Mouse (Mus musculus) myocyte (in vitro differentiated cells): ENCODE measurements at regions not wholly inside any gene's neighbourhood (a gene's known extent, or its start where the extent isn't known, plus 50 kb on each side); places are given as distances from the start of the nearest gene placed in this dataset.

Experiments used
- H3K27me3 ChIP-seq: one replicate; pipeline ENCODE4 v1.6.1; 2011; ENCODE audit not compliant: control insufficient read depth, insufficient read depth, insufficient read length
- H3K36me3 ChIP-seq: one replicate; pipeline ENCODE4 v1.6.1; 2011; ENCODE audit not compliant: control insufficient read depth, insufficient read depth
- H3K4me2 ChIP-seq: one replicate; pipeline ENCODE4 v1.6.1; 2011; ENCODE audit warnings: low read depth, control low read depth
- H3K4me3 ChIP-seq: one replicate; pipeline ENCODE4 v1.5.1; 2011; ENCODE audit warnings: mild to moderate bottlenecking, control low read depth, moderate library complexity
- H3K79me2 ChIP-seq: one replicate; pipeline ENCODE4 v1.6.1; 2011; ENCODE audit not compliant: control insufficient read depth, insufficient read depth
- H3ac ChIP-seq: one replicate; pipeline ENCODE4 v1.6.1; 2011; ENCODE audit not compliant: control insufficient read depth, insufficient read length
- CEBPB ChIP-seq: IDR thresholded peaks from 2 replicates; pipeline ENCODE4 v1.6.1; 2011; ENCODE audit warnings: mild to moderate bottlenecking, moderate library complexity; ENCODE audit not compliant: poor library complexity, insufficient read depth, severe bottlenecking
- E2F4 ChIP-seq: IDR thresholded peaks from one replicate; pipeline ENCODE4 v1.6.1; 2011; ENCODE audit warnings: mild to moderate bottlenecking, control low read depth, moderate library complexity; ENCODE audit not compliant: insufficient read depth
- MAX ChIP-seq: IDR thresholded peaks from one replicate; pipeline ENCODE4 v1.6.1; 2011; ENCODE audit warnings: low read depth, mild to moderate bottlenecking, control low read depth
- MYOD1 ChIP-seq, 3 experiments: IDR thresholded peaks; one replicate each; pipeline ENCODE4 v1.6.1; 2011; ENCODE audit warnings: control low read depth in 2 of 3, low read depth in 2 of 3, mild to moderate bottlenecking in 2 of 3, moderate library complexity in 1 of 3; ENCODE audit not compliant: insufficient read length in 2 of 3, control insufficient read depth in 1 of 3
- MYOG ChIP-seq, 3 experiments: IDR thresholded peaks; one replicate each; pipeline ENCODE4 v1.6.1; 2011; ENCODE audit warnings: control low read depth in 2 of 3, low read depth in 2 of 3, mild to moderate bottlenecking in 2 of 3; ENCODE audit not compliant: insufficient read length in 2 of 3, control insufficient read depth in 1 of 3, insufficient read depth in 1 of 3
- POLR2A ChIP-seq: IDR thresholded peaks from one replicate; pipeline ENCODE4 v1.6.1; 2011; ENCODE audit warnings: low read depth, mild to moderate bottlenecking, control low read depth, moderate library complexity; ENCODE audit not compliant: insufficient read length
- POLR2AphosphoS2 ChIP-seq: IDR thresholded peaks from one replicate; pipeline ENCODE4 v1.6.1; 2011; ENCODE audit warnings: low read depth, control low read depth; ENCODE audit not compliant: insufficient read length
- REST ChIP-seq: IDR thresholded peaks from one replicate; pipeline ENCODE4 v1.6.1; 2011; ENCODE audit warnings: mild to moderate bottlenecking, control low read depth, moderate library complexity; ENCODE audit not compliant: insufficient read depth, insufficient read length
- SRF ChIP-seq: IDR thresholded peaks from one replicate; pipeline ENCODE4 v1.6.1; 2011; ENCODE audit warnings: low read depth; ENCODE audit not compliant: control insufficient read depth, insufficient read length
- TCF12 ChIP-seq: IDR thresholded peaks from one replicate; pipeline ENCODE4 v1.6.1; 2011; ENCODE audit warnings: mild to moderate bottlenecking, control low read depth; ENCODE audit not compliant: poor library complexity, insufficient read depth, severe bottlenecking
- TCF3 ChIP-seq: IDR thresholded peaks from one replicate; pipeline ENCODE4 v1.6.1; 2011; ENCODE audit warnings: low read depth, control low read depth; ENCODE audit not compliant: insufficient read length
- USF1 ChIP-seq: IDR thresholded peaks from one replicate; pipeline ENCODE4 v1.6.1; 2011; ENCODE audit warnings: low read depth, mild to moderate bottlenecking, control low read depth, moderate library complexity

- Histone ChIP-seq H3K4me2 (no peak overlapping the region), H3K4me3 (no peak overlapping the region), H3K27me3 (no peaks in the 10 kb centered on the region), H3K36me3 (no peaks in the 10 kb centered on the region), H3K79me2 (no peaks in the 10 kb centered on the region), H3ac (no peak overlapping the region)
- no peak for TF ChIP-seq TCF12
These were observed 242.7 kb upstream of the Paip1 start for GRCm38 (mm10) chr13:119185567-119186143.

- H3K27me3 ChIP-seq = no peaks in the 10 kb centered on the region
- no peak overlapping the region for H3ac ChIP-seq
- TF ChIP-seq E2F4 (no peak), POLR2A (no peak), USF1 (no peak), MYOG (IDR thresholded peaks at IDR 0.05; ENCODE audit: control insufficient read depth in 1 of 3, insufficient read depth in 1 of 3, insufficient read length in 2 of 3, low read depth in 2 of 3) (no peak), MAX (no peak), TCF3 (no peak), REST (no peak), CEBPB (no peak)
- H3K4me2 ChIP-seq = no peak overlapping the region
- no peak overlapping the region for H3K4me3 ChIP-seq
- H3K79me2 ChIP-seq = no peaks in the 10 kb centered on the region
- no peaks in the 10 kb centered on the region for H3K36me3 ChIP-seq
These were observed 196.8 kb upstream of the Paip1 start for GRCm38 (mm10) chr13:119231556-119231955.

GRCm38 (mm10) chr13:119232100-119233029 is 196.0 kb upstream of the Paip1 start:
- no peaks in the 10 kb centered on the region for H3K79me2 ChIP-seq
- H3K27me3 ChIP-seq = no peaks in the 10 kb centered on the region
- H3K36me3 ChIP-seq = no peaks in the 10 kb centered on the region
- no peak overlapping the region for H3K4me3 ChIP-seq
- no peak for TF ChIP-seq MYOD1 (IDR thresholded peaks at IDR 0.05; ENCODE audit: control insufficient read depth in 1 of 3, insufficient read length in 2 of 3, low read depth in 2 of 3)
- no peak for TF ChIP-seq POLR2A
- TF ChIP-seq SRF = no peak
- TF ChIP-seq MAX = no peak
- no peak for TF ChIP-seq E2F4
- no peak for TF ChIP-seq TCF12
- no peak for TF ChIP-seq REST
- no peak for TF ChIP-seq TCF3
- TF ChIP-seq POLR2AphosphoS2 = no peak
- no peak for TF ChIP-seq MYOG (IDR thresholded peaks at IDR 0.05; ENCODE audit: control insufficient read depth in 1 of 3, insufficient read depth in 1 of 3, insufficient read length in 2 of 3, low read depth in 2 of 3)
- no peak overlapping the region for H3K4me2 ChIP-seq
- H3ac ChIP-seq = no peak overlapping the region

- no peak overlapping the region for H3K4me3 ChIP-seq
- no peaks in the 10 kb centered on the region for H3K36me3 ChIP-seq
- no peaks in the 10 kb centered on the region for H3K79me2 ChIP-seq
- H3K27me3 ChIP-seq = no peaks in the 10 kb centered on the region
- H3ac ChIP-seq = no peak overlapping the region
- H3K4me2 ChIP-seq = no peak overlapping the region
- no peak for TF ChIP-seq SRF
- TF ChIP-seq MYOG (IDR thresholded peaks at IDR 0.05; ENCODE audit: control insufficient read depth in 1 of 3, insufficient read depth in 1 of 3, insufficient read length in 2 of 3, low read depth in 2 of 3) = no peak
- no peak for TF ChIP-seq POLR2A
- no peak for TF ChIP-seq USF1
- no peak for TF ChIP-seq MAX
- no peak for TF ChIP-seq MYOD1 (IDR thresholded peaks at IDR 0.05; ENCODE audit: control insufficient read depth in 1 of 3, insufficient read length in 2 of 3, low read depth in 2 of 3)
- TF ChIP-seq REST = no peak
- TF ChIP-seq POLR2AphosphoS2 = no peak
- no peak for TF ChIP-seq TCF12
- no peak for TF ChIP-seq TCF3
- TF ChIP-seq CEBPB = no peak
- no peak for TF ChIP-seq E2F4
These were observed 195.4 kb upstream of the Paip1 start for GRCm38 (mm10) chr13:119233030-119233385.

GRCm38 (mm10) chr13:119233869-119234268 is 194.5 kb upstream of the Paip1 start:
- H3K4me2 ChIP-seq = no peak overlapping the region
- TF ChIP-seq E2F4 (no peak), MYOD1 (IDR thresholded peaks at IDR 0.05; ENCODE audit: control insufficient read depth in 1 of 3, insufficient read length in 2 of 3, low read depth in 2 of 3) (no peak), MAX (no peak), CEBPB (no peak), POLR2AphosphoS2 (no peak), REST (no peak), MYOG (IDR thresholded peaks at IDR 0.05; ENCODE audit: control insufficient read depth in 1 of 3, insufficient read depth in 1 of 3, insufficient read length in 2 of 3, low read depth in 2 of 3) (no peak), POLR2A (no peak), USF1 (no peak), TCF12 (no peak), SRF (no peak), TCF3 (no peak)
- H3K27me3 ChIP-seq = no peaks in the 10 kb centered on the region
- no peaks in the 10 kb centered on the region for H3K36me3 ChIP-seq
- no peaks in the 10 kb centered on the region for H3K79me2 ChIP-seq
- H3K4me3 ChIP-seq = no peak overlapping the region
- H3ac ChIP-seq = no peak overlapping the region
